ENCODE assay signal across 9 mouse cellular contexts in the genomic region with DNA sequence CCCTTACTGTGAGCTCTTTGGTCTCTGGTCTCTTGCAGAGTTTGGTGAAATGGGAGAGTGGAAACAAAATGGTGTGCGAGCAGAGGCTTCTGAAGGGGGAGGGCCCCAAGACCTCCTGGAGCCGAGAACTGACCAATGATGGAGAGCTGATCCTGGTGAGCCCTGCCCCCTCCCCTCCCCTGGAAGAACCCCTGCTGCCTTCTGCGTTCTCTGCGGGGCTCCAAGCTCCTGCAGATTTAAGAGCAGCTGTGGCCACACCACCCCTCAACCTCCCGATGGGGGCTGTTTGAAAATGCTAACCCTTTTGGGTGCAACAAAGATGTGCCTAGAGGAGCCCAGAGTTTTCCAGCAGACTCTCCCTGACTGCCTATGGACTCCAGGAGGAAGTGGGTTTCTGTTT. TPM values are rescaled to one million over a fixed set of nuclear protein-coding genes. Genes with fewer than 3 reads are reported as not detected.
DNase-seq lines count a peak whose midpoint lies in the region; ATAC-seq and TF ChIP-seq lines count a peak whose summit lies in the region.
"Had no signal": no experiment of that assay in that cellular context is flagged by ENCODE, and none has a peak within 500 bp of the region (broad histone marks: within the 10 kb centered on the region; RNA-seq: fewer than 3 reads in every experiment).

No protein-coding gene starts in this region.

- ATAC-seq in lung, postnatal 0 days: peak; percentile 82
- ATAC-seq in heart, postnatal 0 days (ENCODE audit: insufficient read depth, low read depth): peak; percentile 58
- ATAC-seq in liver, embryonic 11.5 days (replicated peaks; ENCODE audit: low FRiP score): 0 out of 2 replicates have a peak, but pooled peaks have one; percentile 30
- peak; percentile 68; the same call in 1 of the 2 replicates for ATAC-seq in stomach, embryonic 16.5 days (ENCODE audit: insufficient read depth, low FRiP score)
- ATAC-seq: Patski had no signal

- peak; percentile 71 for DNase-seq in lung, postnatal 0 days (ENCODE audit: low spot score)
- no peak for DNase-seq in lung, postnatal 25 days (ENCODE audit: low spot score)
- DNase-seq in heart, postnatal 0 days (ENCODE audit: low spot score): peak; percentile 50
- peak; percentile 51 for DNase-seq in liver, embryonic 11.5 days (ENCODE audit: low spot score)
- DNase-seq in spleen, postnatal 36 days (ENCODE audit: low spot score in 2 of 2): no peak
- no peak for DNase-seq in adrenal gland, adult 18-20 months (ENCODE audit: low spot score in 2 of 2)
- DNase-seq in left cerebral cortex, adult 9 months (ENCODE audit: low spot score in 2 of 2): no peak

- H3K36me3 ChIP-seq in lung, postnatal 0 days (ENCODE audit: insufficient read depth, low read length): no peaks in the 10 kb centered on the region
- no peaks in the 10 kb centered on the region for H3K36me3 ChIP-seq in heart, postnatal 0 days (replicated peaks; ENCODE audit: control insufficient read depth, insufficient read depth, low read length)
- H3K36me3 ChIP-seq in liver, embryonic 11.5 days (ENCODE audit: control insufficient read depth, insufficient read depth, low read length): no peaks in the 10 kb centered on the region
- no peaks in the 10 kb centered on the region for H3K36me3 ChIP-seq in stomach, embryonic 16.5 days (ENCODE audit: control insufficient read depth, insufficient read depth, low read length)

- H3K27ac ChIP-seq in lung, postnatal 0 days (ENCODE audit: low read length): no peak overlapping the region
- no peak overlapping the region for H3K27ac ChIP-seq in heart, postnatal 0 days (ENCODE audit: low read depth)
- H3K27ac ChIP-seq in liver, embryonic 11.5 days (ENCODE audit: low read depth, low read length): no peak overlapping the region
- peak overlapping the region; percentile 57; the same call in 1 of the 2 replicates for H3K27ac ChIP-seq in stomach, embryonic 16.5 days (ENCODE audit: low read length)

- peak overlapping the region; percentile 37 for H3K4me2 ChIP-seq in lung, postnatal 0 days (replicated peaks; ENCODE audit: low read depth, low read length)
- peak overlapping the region; percentile 55 for H3K4me2 ChIP-seq in heart, postnatal 0 days (ENCODE audit: low read depth, low read length)
- H3K4me2 ChIP-seq in liver, embryonic 11.5 days: peak overlapping the region; percentile 59
- H3K4me2 ChIP-seq in stomach, embryonic 16.5 days (ENCODE audit: low read depth, low read length): peak overlapping the region; percentile 54

- 4% methylated on average over 5 of the region's 5 CpGs for WGBS in lung, postnatal 0 days
- WGBS in heart, postnatal 0 days: 4% methylated on average over 5 of the region's 5 CpGs
- WGBS in liver, embryonic 11.5 days: 3% methylated on average over 5 of the region's 5 CpGs
- 10% methylated on average over 5 of the region's 5 CpGs for WGBS in stomach, embryonic 16.5 days

- TF ChIP-seq EP300 in lung, postnatal 0 days (IDR thresholded peaks at IDR 0.05): no peak
- TF ChIP-seq EP300 in heart, postnatal 0 days (IDR thresholded peaks at IDR 0.05; ENCODE audit: low read depth): no peak

- peaks cover 14% of the 10 kb centered on the region; the same call in 1 of the 2 replicates for H3K27me3 ChIP-seq in lung, postnatal 0 days (replicated peaks; ENCODE audit: insufficient read depth, low read length)
- peaks cover 60% of the 10 kb centered on the region for H3K27me3 ChIP-seq in heart, postnatal 0 days (ENCODE audit: control insufficient read depth, insufficient read depth, low read length)
- H3K27me3 ChIP-seq in liver, embryonic 11.5 days (replicated peaks; ENCODE audit: control insufficient read depth, insufficient read depth, low read length): peaks cover 69% of the 10 kb centered on the region
- H3K27me3 ChIP-seq in stomach, embryonic 16.5 days (ENCODE audit: control insufficient read depth, insufficient read depth, low read length): no peaks in the 10 kb centered on the region; the same call in 1 of the 2 replicates
- H3K27me3 ChIP-seq: Patski had no signal

- H3K4me1 ChIP-seq in lung, postnatal 0 days (ENCODE audit: insufficient read depth, low read depth, low read length): peaks cover 13% of the 10 kb centered on the region
- H3K4me1 ChIP-seq in heart, postnatal 0 days (ENCODE audit: control insufficient read depth, insufficient read depth): peaks cover 9% of the 10 kb centered on the region
- peaks cover 29% of the 10 kb centered on the region for H3K4me1 ChIP-seq in liver, embryonic 11.5 days (replicated peaks; ENCODE audit: control insufficient read depth, insufficient read depth, low read length)
- H3K4me1 ChIP-seq in stomach, embryonic 16.5 days (ENCODE audit: control insufficient read depth, insufficient read depth, low read length): peaks cover 24% of the 10 kb centered on the region

- no peak for TF ChIP-seq CTCF in lung, postnatal 0 days (IDR thresholded peaks at IDR 0.05)
- TF ChIP-seq CTCF in heart, postnatal 0 days (IDR thresholded peaks at IDR 0.05; ENCODE audit: low read depth): no peak

- H3K9me3 ChIP-seq in lung, postnatal 0 days (ENCODE audit: low read length): no peaks in the 10 kb centered on the region
- H3K9me3 ChIP-seq in heart, postnatal 0 days (replicated peaks; ENCODE audit: control insufficient read depth, low read length): no peaks in the 10 kb centered on the region
- no peaks in the 10 kb centered on the region for H3K9me3 ChIP-seq in liver, embryonic 11.5 days (ENCODE audit: control insufficient read depth, low read length)
- no peaks in the 10 kb centered on the region for H3K9me3 ChIP-seq in stomach, embryonic 16.5 days (replicated peaks; ENCODE audit: control insufficient read depth, low read length)

- no peak overlapping the region for H3K9ac ChIP-seq in lung, postnatal 0 days (replicated peaks; ENCODE audit: low read depth)
- 0 out of 2 replicates have a peak overlapping the region, but pooled peaks have one; percentile 32 for H3K9ac ChIP-seq in heart, postnatal 0 days (replicated peaks; ENCODE audit: low read depth, low read length)
- 0 out of 2 replicates have a peak overlapping the region, but pooled peaks have one; percentile 27 for H3K9ac ChIP-seq in liver, embryonic 11.5 days (ENCODE audit: low read depth, low read length)
- H3K9ac ChIP-seq in stomach, embryonic 16.5 days (ENCODE audit: low read length): peak overlapping the region; percentile 62

- H3K4me3 ChIP-seq in lung, postnatal 0 days (ENCODE audit: low read depth, low read length): peak overlapping the region; percentile 6; the same call in 1 of the 2 replicates
- H3K4me3 ChIP-seq in heart, postnatal 0 days (ENCODE audit: low read depth, low read length): peak overlapping the region; percentile 35
- H3K4me3 ChIP-seq in liver, embryonic 11.5 days (ENCODE audit: low read depth, low read length): peak overlapping the region; percentile 34
- peak overlapping the region; percentile 35 for H3K4me3 ChIP-seq in stomach, embryonic 16.5 days (replicated peaks; ENCODE audit: low read length)

RNA-seq across cellular contexts. Expression of gene Crabp2, which starts 4.0 kb away (rescaled TPM):
- 0.21 and 0.38 TPM in 2 replicates for polyA plus RNA-seq in lung, postnatal 0 days (2015; fragmentation: Nextera tagmentation; extraction: Ambion mirVana)
- total RNA-seq in heart, postnatal 0 days (2014; rRNA removed; ENCODE audit: low replicate concordance): 0.53 TPM in 1 of 2 replicates, not detected in the other
- 0.37 and 0.62 TPM in 2 replicates for polyA plus RNA-seq in heart, postnatal 0 days (2015; fragmentation: Nextera tagmentation; extraction: Ambion mirVana)
- polyA plus RNA-seq in liver, embryonic 11.5 days (2014; fragmentation: Nextera tagmentation; extraction: Ambion mirVana): 24.9 and 29.9 TPM in 2 replicates
- 29.4 and 43.3 TPM in 2 replicates for polyA plus RNA-seq in stomach, embryonic 16.5 days (2015; fragmentation: Nextera tagmentation; extraction: Ambion mirVana)
- total RNA-seq in adrenal gland, adult 18-20 months (2021): under 1 TPM in 1 of 2 experiments, not detected in 1; 0.33 TPM

RNA-seq across cellular contexts. Expression of gene Nes, which starts 18.4 kb away (rescaled TPM):
- 22.2 and 30.7 TPM in 2 replicates for polyA plus RNA-seq in lung, postnatal 0 days (2015; fragmentation: Nextera tagmentation; extraction: Ambion mirVana)
- 17.2 and 35.7 TPM in 2 replicates for total RNA-seq in heart, postnatal 0 days (2014; rRNA removed; ENCODE audit: low replicate concordance)
- polyA plus RNA-seq in heart, postnatal 0 days (2015; fragmentation: Nextera tagmentation; extraction: Ambion mirVana): 9.1 and 9.9 TPM in 2 replicates
- 4.9 and 5.8 TPM in 2 replicates for polyA plus RNA-seq in liver, embryonic 11.5 days (2014; fragmentation: Nextera tagmentation; extraction: Ambion mirVana)
- 7.7 and 10.2 TPM in 2 replicates for polyA plus RNA-seq in stomach, embryonic 16.5 days (2015; fragmentation: Nextera tagmentation; extraction: Ambion mirVana)
- 10 to 100 TPM in 1 of 2 experiments, 1 to 10 TPM in 1; 5.9 to 19.4 TPM for total RNA-seq in adrenal gland, adult 18-20 months (2021)

RNA-seq across cellular contexts. Expression of gene Rrnad1, which starts 21.9 kb away (rescaled TPM):
- 10.8 and 11.2 TPM in 2 replicates for polyA plus RNA-seq in lung, postnatal 0 days (2015; fragmentation: Nextera tagmentation; extraction: Ambion mirVana)
- total RNA-seq in heart, postnatal 0 days (2014; rRNA removed; ENCODE audit: low replicate concordance): 14.5 and 56.8 TPM in 2 replicates
- 7.9 and 8.0 TPM in 2 replicates for polyA plus RNA-seq in heart, postnatal 0 days (2015; fragmentation: Nextera tagmentation; extraction: Ambion mirVana)
- polyA plus RNA-seq in liver, embryonic 11.5 days (2014; fragmentation: Nextera tagmentation; extraction: Ambion mirVana): 17.5 and 18.8 TPM in 2 replicates
- 19.8 and 20.3 TPM in 2 replicates for polyA plus RNA-seq in stomach, embryonic 16.5 days (2015; fragmentation: Nextera tagmentation; extraction: Ambion mirVana)
- total RNA-seq in adrenal gland, adult 18-20 months (2021): 10 to 100 TPM; 14.7 to 21.9 TPM

RNA-seq across cellular contexts. Expression of gene Isg20l2, which starts 22.3 kb away (rescaled TPM):
- polyA plus RNA-seq in lung, postnatal 0 days (2015; fragmentation: Nextera tagmentation; extraction: Ambion mirVana): 22.5 and 24.9 TPM in 2 replicates
- 8.2 and 24.0 TPM in 2 replicates for total RNA-seq in heart, postnatal 0 days (2014; rRNA removed; ENCODE audit: low replicate concordance)
- polyA plus RNA-seq in heart, postnatal 0 days (2015; fragmentation: Nextera tagmentation; extraction: Ambion mirVana): 14.2 and 16.2 TPM in 2 replicates
- polyA plus RNA-seq in liver, embryonic 11.5 days (2014; fragmentation: Nextera tagmentation; extraction: Ambion mirVana): 66.9 and 68.1 TPM in 2 replicates
- polyA plus RNA-seq in stomach, embryonic 16.5 days (2015; fragmentation: Nextera tagmentation; extraction: Ambion mirVana): 40.8 and 41.5 TPM in 2 replicates
- 10 to 100 TPM; 19.4 to 20.6 TPM for total RNA-seq in adrenal gland, adult 18-20 months (2021)

RNA-seq across cellular contexts. Expression of gene Mrpl24, which starts 33.1 kb away (rescaled TPM):
- polyA plus RNA-seq in lung, postnatal 0 days (2015; fragmentation: Nextera tagmentation; extraction: Ambion mirVana): 61.6 and 66.6 TPM in 2 replicates
- 53.9 and 57.1 TPM in 2 replicates for total RNA-seq in heart, postnatal 0 days (2014; rRNA removed; ENCODE audit: low replicate concordance)
- polyA plus RNA-seq in heart, postnatal 0 days (2015; fragmentation: Nextera tagmentation; extraction: Ambion mirVana): 62.3 and 67.2 TPM in 2 replicates
- 95.7 and 97.5 TPM in 2 replicates for polyA plus RNA-seq in liver, embryonic 11.5 days (2014; fragmentation: Nextera tagmentation; extraction: Ambion mirVana)
- polyA plus RNA-seq in stomach, embryonic 16.5 days (2015; fragmentation: Nextera tagmentation; extraction: Ambion mirVana): 66.2 and 77.2 TPM in 2 replicates
- 100 to 1,000 TPM; 111 to 121 TPM for total RNA-seq in adrenal gland, adult 18-20 months (2021)

Comparison
In these comparisons a context has a peak if more than half of its experiments do, and no peak if none do; other contexts are left out.
1. DNase-seq: peak in lung, postnatal 0 days (single experiment), heart, postnatal 0 days (single experiment) and liver, embryonic 11.5 days (single experiment); none in lung, postnatal 25 days (single experiment), spleen, postnatal 36 days (0 of 2), adrenal gland, adult 18-20 months (0 of 2) and left cerebral cortex, adult 9 months (0 of 2).
2. ATAC-seq: peak in every context shown above with its lines; median percentile 82 in lung, postnatal 0 days; 68 in stomach, embryonic 16.5 days; 58 in heart, postnatal 0 days; 30 in liver, embryonic 11.5 days.
3. RNA of gene Crabp2, which starts 4.0 kb away (polyA plus RNA-seq): 24.9 to 29.9 TPM in liver, embryonic 11.5 days and 29.4 to 43.3 TPM in stomach, embryonic 16.5 days; 0.37 to 0.62 TPM in heart, postnatal 0 days and 0.21 to 0.38 TPM in lung, postnatal 0 days; every median in the first group is over 10 times any median in the second.
4. Peak in every context shown above with its lines, with median percentiles within 50 percentile points of each other: H3K4me2 ChIP-seq and H3K4me3 ChIP-seq.